Mouse (Mus musculus): ENCODE data around the gene Mogat1.
"Not testable (repeated sequence)": the region's sequence is repeated elsewhere in the genome, so short reads cannot be mapped to it uniquely, and the experiment has no call there.

The Mogat1 gene

DNA sequence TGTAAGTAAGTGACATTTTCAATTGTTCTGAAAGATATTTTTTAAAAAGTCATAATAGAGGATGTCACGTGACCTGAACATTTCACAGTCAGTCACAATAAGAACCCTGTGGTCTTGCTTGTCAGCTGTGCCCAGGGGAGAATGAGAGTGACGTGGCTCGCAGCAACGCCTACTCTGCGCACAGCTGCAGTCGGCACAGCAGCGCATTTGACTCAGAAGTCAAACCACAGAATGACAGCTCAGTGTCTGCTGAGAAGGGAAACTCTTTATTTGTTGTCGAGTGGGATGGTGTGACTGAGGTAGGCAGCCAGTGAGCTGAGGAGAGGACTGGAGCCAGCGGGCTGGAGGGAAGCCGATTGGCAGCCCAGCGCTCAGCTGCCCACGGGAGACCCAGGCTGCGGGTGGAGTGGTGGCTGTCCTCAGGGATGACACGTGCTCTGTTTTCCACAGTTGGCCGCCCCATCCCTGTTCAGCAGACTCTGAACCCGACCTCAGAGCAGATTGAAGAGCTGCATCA lies 26.8 kb downstream of the Mogat1 start:
- peak; percentile 17 to 35 for DNase-seq

DNA sequence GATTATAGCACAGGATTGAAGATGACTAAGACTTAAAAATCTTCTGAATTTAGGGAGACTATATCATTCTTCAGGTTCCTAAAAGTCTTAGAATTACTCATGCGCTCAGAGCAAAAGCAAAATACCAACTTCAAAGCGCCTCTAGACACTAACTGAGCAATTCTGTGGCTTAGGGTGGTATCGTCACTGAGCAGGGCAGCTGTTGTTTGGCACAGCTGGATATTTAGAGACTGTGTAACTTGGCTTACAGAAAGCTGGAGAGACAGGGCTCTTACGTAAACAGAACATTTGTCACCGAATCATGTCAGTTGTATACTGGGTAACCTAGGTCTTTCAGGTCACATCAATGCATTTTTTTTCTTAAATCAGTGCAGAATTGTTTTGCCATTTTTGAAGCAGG lies 27.6 kb downstream of the Mogat1 start:
- DNase-seq, result no peak

DNA sequence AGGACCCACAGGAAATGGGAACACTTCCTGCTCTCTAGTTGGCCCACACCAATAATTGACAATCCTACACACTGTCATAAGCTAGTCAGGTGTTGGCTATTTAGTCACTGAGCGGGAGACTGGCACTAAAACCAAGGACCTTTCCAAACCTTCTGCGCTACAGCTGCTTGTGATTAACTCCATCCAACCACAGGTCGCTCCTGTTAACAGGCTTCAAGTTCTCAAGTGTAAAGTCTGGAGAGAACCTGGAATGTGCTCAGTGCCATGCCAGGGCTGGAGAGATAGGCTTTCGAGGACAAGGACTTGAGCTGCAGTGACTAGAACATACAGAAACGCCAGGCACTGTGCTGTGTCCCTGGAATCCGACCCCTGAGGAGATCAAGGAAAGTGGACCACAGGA lies 28.4 kb downstream of the Mogat1 start:
- no peak for DNase-seq

- DNase-seq, result not testable (repeated sequence)
Observed at GRCm38 (mm10) chr1:78543631-78544030, 32.8 kb downstream of the Mogat1 start.

GRCm38 (mm10) chr1:78546258-78546657 lies 35.5 kb downstream of the Mogat1 start:
- no peak for DNase-seq

DNA sequence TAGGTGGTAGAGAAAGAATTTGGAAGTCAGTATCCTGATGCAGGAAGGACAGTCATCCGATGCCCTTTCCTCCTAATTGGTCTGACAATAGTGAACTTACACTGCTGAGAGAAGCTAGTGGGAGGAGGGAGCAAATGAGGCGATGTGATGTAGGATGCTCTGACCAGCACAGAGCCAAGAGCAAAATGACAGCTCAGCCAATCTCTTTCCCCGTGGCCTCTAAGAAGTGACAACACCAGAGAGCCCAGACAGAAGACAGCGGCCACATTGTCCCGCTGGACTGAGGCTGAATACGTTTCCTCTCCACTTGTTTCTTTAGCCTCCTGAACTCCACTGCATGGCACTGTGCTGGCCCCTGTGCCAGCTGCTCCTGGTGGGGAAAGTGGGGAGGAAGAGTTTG lies 38.2 kb downstream of the Mogat1 start:
- DNase-seq, result no peak

DNA sequence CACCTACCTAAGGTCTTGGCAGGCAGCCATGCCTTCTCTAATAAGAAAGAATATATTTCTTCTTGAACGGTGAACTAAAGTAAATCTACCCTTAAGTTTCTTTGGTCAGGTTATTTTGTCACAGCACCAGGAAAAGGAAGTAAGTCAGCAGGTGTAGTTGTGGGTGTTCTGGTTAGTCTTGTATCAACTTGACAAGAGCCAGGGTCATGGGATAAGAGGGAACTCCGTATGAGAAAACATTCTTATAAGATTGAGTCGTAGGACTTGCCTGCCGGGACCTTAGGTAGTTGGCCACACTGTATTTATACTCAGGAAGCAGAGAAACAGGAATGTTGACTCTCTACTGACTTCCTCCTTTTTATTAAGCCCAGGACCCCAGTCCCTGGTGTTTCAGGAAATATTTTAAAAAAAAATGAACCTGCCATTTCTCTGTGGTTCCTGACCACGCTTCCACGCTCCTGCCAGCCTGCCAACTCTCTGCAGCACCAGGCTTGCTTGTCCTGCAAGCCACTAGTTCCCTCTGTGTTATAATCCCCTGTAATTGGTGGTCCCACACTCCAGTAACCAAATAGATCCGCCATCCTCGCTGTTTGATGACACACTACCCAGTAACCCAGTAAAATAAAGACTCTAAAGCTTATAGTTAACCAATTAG lies 43.3 kb downstream of the Mogat1 start:
- no peak for DNase-seq

DNA sequence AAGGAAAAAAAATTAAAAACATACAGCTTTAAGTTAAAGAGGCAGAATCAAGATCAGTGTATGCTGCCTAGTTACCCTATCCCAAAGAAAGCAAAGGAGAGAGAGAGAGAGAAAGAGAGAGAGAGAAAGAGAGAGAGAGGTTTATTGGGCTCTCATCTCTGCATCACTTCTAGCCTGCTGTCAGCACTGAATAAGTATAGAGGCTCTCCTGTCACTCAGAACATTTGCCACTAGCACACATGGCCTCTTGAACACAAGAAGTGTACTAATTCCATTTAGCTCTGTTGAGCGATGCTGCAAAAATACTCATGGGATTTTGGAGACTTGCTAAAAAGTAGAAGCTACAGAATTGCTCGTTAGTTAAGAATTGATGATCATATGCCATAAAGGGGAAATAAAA lies 56.2 kb downstream of the Mogat1 start:
- DNase-seq, result no peak

DNA sequence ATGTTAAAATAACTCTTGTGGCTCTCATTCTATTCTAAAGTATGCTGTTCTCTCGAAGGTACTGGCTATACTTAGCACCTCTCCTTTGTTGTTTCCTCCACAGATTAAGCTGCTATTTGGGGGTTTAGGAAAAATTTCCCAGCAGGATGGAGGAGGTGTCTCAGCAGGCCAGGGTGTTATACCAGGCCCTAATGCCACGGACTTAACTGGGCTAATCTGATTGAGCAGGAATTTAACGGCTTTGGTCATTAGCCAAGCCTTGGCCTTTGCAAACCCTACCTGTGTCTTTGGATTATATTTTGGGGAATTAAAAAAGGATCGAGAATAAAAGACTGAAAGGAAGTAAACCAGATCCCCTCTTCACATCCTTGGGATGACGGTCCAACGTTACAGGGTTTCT lies 56.6 kb downstream of the Mogat1 start:
- no peak for DNase-seq

DNA sequence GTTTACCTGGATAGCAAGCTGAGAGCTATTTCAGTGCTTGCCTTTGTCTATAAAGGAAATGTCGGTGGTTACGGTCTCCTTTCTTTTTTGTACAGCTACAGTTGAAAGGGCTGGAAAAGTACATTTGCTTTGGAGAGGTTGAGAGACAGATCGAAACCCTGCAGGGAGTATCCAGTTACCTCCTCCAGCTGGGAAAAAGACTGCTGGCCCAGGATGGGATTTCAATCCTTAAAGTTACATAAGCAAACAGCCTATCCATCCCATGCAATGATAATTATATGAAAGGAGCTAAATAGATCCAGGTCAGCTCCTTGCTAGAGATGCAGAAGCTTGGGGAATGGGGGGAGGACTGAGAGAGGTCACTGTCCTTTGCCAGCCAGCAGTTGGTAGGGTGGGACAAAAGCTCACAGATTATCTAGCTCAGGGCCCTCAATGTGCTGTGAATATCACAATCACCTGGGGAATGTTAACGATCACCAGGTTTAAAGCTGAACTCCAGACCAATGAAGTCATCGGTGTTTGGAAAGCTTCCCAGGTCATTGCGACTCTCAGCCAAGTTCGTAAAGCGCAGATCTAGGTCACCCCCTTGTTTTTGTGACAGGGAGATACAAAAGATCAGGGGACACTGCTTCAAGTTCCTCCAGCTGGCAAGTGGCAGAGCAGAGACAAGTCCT lies 57.2 kb downstream of the Mogat1 start:
- DNase-seq, result no peak

DNA sequence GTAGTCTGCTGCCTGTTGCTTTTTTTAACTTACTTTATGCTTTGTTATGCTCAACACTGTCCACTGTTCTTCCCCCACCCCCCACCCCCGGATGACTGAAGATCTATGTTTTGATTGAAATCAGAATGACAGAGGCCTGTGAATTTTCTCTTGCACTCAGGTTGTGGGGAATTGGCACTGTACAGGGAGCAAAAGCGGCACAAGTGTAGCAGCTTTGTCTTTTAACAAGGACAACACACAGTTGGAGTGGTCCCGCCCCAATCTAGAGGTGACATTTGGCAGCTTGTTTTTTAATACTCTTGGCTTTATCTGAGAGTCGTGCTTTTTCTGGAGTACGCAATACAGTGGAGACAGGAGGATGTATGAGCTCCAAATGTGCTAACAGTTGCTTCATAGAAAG lies 58.8 kb downstream of the Mogat1 start:
- no peak for DNase-seq

DNA sequence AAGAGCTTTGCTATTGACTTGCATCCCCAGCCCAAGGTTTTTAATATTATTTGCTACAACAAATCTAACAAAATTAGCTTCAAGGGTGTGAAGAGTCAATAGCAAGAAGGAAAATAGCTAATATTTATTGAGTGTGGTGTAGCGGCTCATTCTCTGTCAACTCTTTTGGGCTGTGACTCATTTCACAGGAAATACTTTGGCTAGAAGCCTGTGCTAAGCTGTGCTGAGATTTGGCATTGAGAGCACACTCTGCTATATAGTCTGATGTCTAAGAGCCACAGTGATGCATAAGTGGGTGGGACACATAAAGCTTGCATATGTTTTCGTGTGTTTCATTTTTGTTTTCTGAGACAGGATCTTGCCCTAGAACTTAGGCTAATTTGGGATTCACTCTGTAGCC lies 74.3 kb downstream of the Mogat1 start:
- no peak for DNase-seq

- DNase-seq, result no peak
Observed at GRCm38 (mm10) chr1:78586986-78587385, 76.2 kb downstream of the Mogat1 start.

All from kidney, postnatal 4 days (tissue).